Mouse (Mus musculus) B cell, adult 67 days (primary cell): ENCODE results near the gene Ap4s1. TPM values are rescaled to one million over a fixed set of nuclear protein-coding genes. Genes with fewer than 3 reads are reported as not detected.

ENCODE experiments used
- total RNA-seq, 2 experiments: library from RNA; stranded (reverse); gene quantifications; 4 replicates each; pipeline ENCODE4 v1.2.4; 2023

The Ap4s1 gene
- 10 to 100 TPM; 20.3 to 21.2 TPM for total RNA-seq

DNA sequence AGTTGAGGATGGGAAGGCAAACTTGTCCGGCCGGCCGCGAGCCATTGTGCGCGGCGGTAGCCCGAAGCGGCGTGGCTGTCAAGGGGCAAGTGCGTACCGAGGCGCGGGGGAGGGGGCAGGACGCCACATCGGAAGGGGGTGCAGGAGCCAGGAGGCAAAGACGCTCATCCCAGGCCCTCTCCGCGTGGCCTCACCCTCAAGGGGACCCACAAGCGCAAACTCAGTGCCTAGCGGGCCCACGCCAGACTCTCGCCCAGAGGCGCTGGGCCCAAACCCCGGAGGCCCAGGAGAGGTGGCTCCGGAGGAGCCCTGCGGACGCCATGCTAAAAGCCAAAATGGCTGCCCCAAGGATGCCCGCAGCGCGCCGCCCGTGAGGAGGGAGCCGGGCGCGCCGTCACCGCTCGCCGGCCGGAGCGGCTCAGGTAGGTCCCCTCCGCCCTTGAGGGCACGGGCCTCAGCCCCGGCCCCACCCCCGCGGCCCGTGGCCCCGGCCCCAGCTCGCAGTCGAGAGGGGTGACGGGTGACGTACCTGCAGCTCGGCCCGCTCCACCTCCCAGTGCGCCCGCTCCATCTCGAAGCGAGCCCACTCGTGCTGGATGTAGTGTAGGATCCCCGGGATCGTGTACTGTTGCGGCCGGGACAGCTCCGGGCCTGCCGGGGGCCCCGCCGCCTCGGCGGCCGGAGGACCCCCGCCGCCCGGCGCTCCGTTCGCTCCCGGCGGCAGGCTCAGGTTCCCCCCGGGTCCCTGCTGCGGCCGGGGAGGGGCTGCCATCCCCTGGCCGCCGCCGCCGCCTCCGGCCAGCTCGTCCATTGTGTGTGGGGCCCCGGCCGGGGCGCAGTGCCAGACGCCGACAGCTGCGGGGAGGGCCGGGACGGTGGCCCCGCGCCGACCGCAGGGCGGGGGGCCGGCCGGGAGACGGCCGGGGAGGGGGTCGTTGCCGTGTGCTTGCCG, at the start of gene Ap4s1:
Ap4s1 (plus strand) TSS at position 141 of the 952 bp plus-strand sequence.

DNA sequence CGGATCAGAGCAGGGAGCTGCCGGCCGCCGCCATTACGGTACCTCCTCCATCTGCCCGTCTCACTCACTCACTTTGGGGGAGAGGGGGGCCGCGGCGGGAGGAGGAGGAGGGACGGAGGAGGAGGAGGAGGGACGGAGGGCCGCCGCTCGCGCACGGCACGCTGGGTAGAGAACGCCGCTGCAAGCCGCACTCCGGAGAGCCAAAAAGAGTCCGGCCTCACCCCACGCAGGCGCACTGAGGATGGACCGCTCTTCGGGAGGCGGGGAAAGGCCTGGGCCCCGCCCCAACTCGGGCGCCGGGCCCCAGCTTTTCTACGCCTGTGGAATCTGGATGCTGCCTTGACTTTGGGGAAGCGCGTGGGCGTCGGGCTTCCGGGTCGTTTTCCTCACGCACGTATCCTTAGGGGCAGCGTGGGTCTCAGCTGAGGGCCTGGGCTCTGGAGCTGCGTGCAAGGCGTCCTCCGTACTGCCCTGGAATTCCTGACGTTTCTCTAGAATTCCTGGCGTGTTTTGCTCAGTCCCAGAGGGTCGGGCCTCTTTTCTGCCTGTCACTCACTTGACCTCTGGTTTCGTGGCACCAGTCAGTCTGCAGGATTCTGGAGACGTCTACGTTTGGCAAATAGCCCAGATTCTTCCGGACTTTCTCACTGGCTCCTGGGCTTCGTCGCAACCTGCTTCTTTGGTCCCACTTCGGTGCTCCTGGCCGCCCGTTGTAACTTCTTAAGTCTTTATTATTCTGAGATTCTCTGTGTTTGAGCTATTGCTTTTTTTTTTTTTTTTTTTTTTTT, 1.2 kb downstream of the Ap4s1 start, which contains the start of gene Strn3:
Strn3 (minus strand) TSS at position 53 of the 788 bp plus-strand sequence.

Other genes starting within 250 kb of the Ap4s1 start
- gene Coch, start 97.7 kb upstream of the Ap4s1 start, total RNA-seq = not detected
- 10 to 100 TPM; 54.6 to 55.6 TPM for gene Strn3, start 864 bp downstream of the Ap4s1 start, total RNA-seq
- gene Hectd1, start 138.5 kb downstream of the Ap4s1 start, total RNA-seq = 100 to 1,000 TPM; 122 to 129 TPM